Mouse (Mus musculus): ENCODE measurements around the gene Acss1. TPM values are rescaled to one million over a fixed set of nuclear protein-coding genes. Genes with fewer than 3 reads are reported as not detected.

Acss1 gene
- 10 to 100 TPM; 17.3 to 20.6 (median 18.0) TPM for total RNA-seq (2022)

- DNase-seq: no peak
Measured at GRCm38 (mm10) chr2:150667820-150668766, at the start of gene Acss1. TSS of gene Acss1 (minus strand) at chr2:150668500.

GRCm38 (mm10) chr2:150712167-150712674, 43.9 kb upstream of the Acss1 start:
- DNase-seq: no peak

GRCm38 (mm10) chr2:150691481-150692170, 23.3 kb upstream of the Acss1 start:
- no peak for DNase-seq

- no peak for DNase-seq
Measured at GRCm38 (mm10) chr2:150690216-150690615, 21.9 kb upstream of the Acss1 start.

- DNase-seq: no peak
Measured at GRCm38 (mm10) chr2:150689223-150689800, 21.0 kb upstream of the Acss1 start, which contains the start of gene Vsx1. TSS of gene Vsx1 (minus strand) at chr2:150689360.

GRCm38 (mm10) chr2:150688541-150689186, 20.4 kb upstream of the Acss1 start:
- no peak for DNase-seq

GRCm38 (mm10) chr2:150687871-150688540, 19.7 kb upstream of the Acss1 start:
- no peak for DNase-seq

- no peak for DNase-seq
Measured at GRCm38 (mm10) chr2:150685389-150685788, 17.1 kb upstream of the Acss1 start.

GRCm38 (mm10) chr2:150684451-150684850, 16.2 kb upstream of the Acss1 start:
- no peak for DNase-seq

- no peak for DNase-seq
Measured at GRCm38 (mm10) chr2:150681581-150681980, 13.3 kb upstream of the Acss1 start.

- DNase-seq: no peak
Measured at GRCm38 (mm10) chr2:150678392-150678791, 10.1 kb upstream of the Acss1 start.

GRCm38 (mm10) chr2:150675525-150675924, 7.2 kb upstream of the Acss1 start:
- no peak for DNase-seq

- DNase-seq: no peak
Measured at GRCm38 (mm10) chr2:150674900-150675299, 6.6 kb upstream of the Acss1 start.

- DNase-seq: no peak
Measured at GRCm38 (mm10) chr2:150673929-150674328, 5.6 kb upstream of the Acss1 start.

- no peak for DNase-seq
Measured at GRCm38 (mm10) chr2:150671609-150672290, 3.5 kb upstream of the Acss1 start.

- no peak for DNase-seq
Measured at GRCm38 (mm10) chr2:150670926-150671325, 2.6 kb upstream of the Acss1 start.

GRCm38 (mm10) chr2:150669454-150670045, 1.2 kb upstream of the Acss1 start:
- no peak for DNase-seq

GRCm38 (mm10) chr2:150668956-150669355, 656 bp upstream of the Acss1 start:
- DNase-seq: no peak

GRCm38 (mm10) chr2:150667065-150667819, 1.1 kb downstream of the Acss1 start:
- no peak for DNase-seq

GRCm38 (mm10) chr2:150666723-150667064, 1.6 kb downstream of the Acss1 start:
- no peak for DNase-seq
